Mouse (Mus musculus) embryo, embryonic 11 days (tissue): ENCODE measurements around the gene Arhgap11a.
A peak's percentile ranks its signal among the peaks of the same experiment; 100 is the strongest.

ENCODE experiments used
- DNase-seq: peaks from one replicate; pipeline ENCODE4 v3.0.0-alpha.2; 2015

Arhgap11a gene

GRCm38 (mm10) chr2:113848245-113849121 lies at the start of gene Arhgap11a:
Arhgap11a (minus strand) TSS chr2:113848661.
- DNase-seq: peak; percentile 96

- DNase-seq: no peak
These were observed 45.1 kb upstream of the Arhgap11a start for GRCm38 (mm10) chr2:113893385-113894122.

DNA sequence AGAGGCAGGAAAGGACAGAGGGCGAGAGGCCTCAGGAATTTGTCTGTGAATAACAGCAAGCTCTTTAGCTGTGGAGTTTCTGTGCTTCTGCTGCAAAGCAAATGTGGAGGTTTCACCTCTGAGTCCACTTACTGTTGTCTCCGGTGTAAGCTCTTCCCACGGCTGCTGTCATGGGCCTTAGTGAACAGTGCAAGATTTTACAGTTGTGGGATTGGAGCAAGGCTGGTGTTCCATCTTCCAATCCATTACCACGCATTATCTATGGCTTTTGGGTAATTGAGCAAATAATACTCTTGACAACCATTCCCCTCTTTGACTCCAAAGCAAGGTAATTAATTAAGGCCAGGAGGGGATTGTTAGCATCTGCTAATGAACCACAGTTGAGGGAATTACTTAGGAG lies 38.7 kb upstream of the Arhgap11a start:
- DNase-seq: no peak

GRCm38 (mm10) chr2:113886061-113886460 lies 37.6 kb upstream of the Arhgap11a start:
- no peak for DNase-seq

DNA sequence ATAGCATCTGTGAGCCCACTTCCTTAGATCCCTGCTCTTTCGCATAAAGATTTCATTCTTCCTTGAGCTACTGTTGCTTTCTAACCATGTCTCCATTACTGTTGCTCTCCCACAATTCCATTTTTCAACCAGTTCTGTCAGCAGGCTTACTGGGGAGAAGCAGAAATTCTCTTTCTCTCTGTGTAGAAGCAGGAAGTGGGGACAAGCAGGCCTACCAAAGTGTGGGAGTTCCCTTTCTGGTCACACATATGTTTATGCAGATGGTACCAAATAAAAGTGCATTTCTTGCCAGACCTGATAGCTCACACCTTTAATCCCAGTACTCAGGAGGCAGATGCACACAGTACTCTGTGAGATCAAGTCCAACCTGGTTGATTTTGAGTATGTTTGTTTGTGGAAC lies 21.7 kb upstream of the Arhgap11a start:
- no peak for DNase-seq

DNA sequence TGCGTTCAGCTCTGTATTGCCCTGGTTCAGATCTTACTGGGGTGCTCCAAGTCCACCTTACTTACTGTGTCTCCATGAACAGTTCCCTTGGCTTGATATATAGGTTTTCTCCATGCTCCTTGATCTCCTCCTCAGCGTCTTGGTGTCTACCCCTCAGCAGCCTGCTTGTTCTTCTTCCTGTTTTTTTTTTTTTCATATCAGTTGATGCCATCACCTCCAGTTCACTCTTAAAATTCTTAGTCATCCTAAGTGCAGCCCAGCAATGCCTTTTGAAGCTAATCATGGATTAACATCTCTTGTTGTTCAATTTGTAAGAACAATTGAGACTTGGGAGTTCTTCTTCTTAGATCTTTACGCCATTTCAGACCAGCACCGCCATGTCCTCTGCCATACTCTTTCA lies 19.9 kb upstream of the Arhgap11a start:
- no peak for DNase-seq

GRCm38 (mm10) chr2:113866155-113866554 lies 17.7 kb upstream of the Arhgap11a start:
- peak; percentile 20 for DNase-seq

DNA sequence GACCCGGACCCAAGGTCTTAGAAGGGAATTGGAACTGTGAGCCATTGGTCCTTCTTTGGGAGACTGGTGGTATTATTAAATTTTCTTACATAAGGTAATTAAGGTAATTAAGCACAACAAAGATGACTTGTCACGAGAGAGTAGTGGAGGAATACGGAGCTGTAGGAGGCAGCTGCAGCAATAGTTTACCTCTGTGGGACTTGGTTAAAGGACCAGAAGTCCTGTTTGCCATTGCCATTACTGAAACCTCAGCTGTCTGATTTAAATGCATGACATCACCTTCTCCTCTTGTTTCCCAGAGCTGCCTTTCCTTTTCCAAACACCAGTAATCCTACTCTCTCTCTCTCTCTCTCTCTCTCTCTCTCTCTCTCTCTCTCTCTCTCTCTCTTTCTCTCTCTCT lies 680 bp upstream of the Arhgap11a start:
- DNase-seq: peak; percentile 37

GRCm38 (mm10) chr2:113847678-113848244 lies 700 bp downstream of the Arhgap11a start:
- no peak for DNase-seq

- DNase-seq: no peak
These were observed 3.4 kb downstream of the Arhgap11a start for GRCm38 (mm10) chr2:113845081-113845480.

DNA sequence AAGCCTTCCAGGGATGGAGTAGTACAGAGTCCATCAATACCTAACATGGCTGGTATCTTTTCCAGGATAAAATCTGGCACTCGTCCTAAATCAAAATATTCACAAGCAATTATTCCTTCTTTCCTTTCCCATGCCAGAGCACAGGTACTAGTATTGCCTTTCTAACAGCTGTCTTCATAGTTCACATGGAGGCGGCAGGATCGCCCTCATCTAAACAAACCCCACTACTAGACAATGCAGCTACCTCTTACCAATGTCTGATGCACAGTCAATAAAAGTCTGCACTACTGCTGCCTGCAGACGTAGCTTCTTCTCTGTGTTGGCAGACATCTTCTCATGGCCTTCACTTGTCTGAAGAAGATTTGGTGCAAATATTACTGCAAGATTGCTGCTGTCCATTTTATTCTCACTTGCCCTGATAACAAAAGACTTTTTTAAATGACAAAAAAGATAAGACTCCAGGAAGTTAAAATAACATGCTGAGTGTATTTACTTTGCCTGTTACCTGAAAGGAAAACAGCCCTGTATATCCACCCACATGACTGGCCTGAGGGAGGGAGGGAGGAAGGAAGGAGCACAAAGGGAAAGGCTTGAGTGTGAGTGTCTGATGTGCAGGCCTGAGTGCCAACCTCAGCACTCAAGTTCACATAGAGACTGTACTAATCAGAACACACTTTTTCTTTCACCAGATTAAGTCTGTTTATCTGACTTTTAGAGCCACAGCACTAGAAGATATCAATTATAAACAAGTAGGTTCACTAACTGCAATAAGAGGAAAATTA lies 6.6 kb downstream of the Arhgap11a start:
- no peak for DNase-seq

- DNase-seq: no peak
These were observed 9.0 kb downstream of the Arhgap11a start for GRCm38 (mm10) chr2:113839488-113839887.

- no peak for DNase-seq
These were observed 13.2 kb downstream of the Arhgap11a start for GRCm38 (mm10) chr2:113835219-113835618.

DNA sequence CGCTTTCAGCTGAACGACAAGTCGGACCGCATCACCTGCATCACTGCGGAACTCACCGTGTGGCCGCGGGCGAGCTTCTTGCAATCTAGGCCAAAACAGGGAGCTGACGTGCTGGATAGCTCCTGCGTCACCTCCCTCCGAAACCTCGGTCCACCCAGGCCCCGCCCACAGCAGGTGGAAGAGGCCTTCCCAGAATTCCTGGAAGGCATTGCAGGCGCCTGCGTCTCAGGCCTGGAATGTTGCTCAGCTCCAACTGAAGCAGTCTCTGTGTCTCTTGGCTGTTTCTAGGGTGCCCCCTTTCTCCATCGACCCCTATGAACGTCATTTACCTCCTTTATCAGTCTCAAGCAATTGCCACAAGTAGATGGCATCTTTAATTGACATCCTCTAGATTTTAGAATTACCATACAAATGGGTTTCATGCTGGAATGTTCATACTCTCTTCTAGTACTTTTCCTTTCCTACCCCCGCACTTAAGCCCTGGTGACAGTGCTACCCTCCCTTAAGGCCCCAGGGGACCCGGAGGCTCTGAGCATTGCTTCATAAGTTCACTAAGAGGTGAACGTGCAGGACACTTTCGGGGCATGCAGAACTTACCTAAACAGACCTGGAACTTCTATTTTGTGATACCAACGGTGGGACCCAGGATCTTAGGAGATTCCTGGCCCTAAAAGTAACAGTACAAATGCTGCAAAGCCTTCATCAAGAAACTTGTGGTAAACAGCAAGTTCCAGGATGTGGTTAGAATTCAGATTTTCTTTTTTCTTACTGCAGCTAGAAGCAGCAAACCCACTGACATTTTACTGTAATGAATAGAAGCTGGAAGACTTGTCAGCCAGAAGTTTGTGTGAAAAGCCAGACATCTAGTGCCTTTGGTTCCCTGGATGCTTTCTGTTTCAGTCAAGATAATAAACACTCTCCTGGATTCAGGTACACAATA lies 19.2 kb downstream of the Arhgap11a start, which contains the start of gene Scg5:
Gene Scg5, minus strand, starts transcription at position 179 of the 940 bp plus-strand sequence.
- DNase-seq: peak; percentile 93

- DNase-seq: peak; percentile 17
These were observed 20.1 kb downstream of the Arhgap11a start for GRCm38 (mm10) chr2:113828086-113828942.

- DNase-seq: peak; percentile 74
These were observed 24.6 kb downstream of the Arhgap11a start for GRCm38 (mm10) chr2:113823909-113824308.

DNA sequence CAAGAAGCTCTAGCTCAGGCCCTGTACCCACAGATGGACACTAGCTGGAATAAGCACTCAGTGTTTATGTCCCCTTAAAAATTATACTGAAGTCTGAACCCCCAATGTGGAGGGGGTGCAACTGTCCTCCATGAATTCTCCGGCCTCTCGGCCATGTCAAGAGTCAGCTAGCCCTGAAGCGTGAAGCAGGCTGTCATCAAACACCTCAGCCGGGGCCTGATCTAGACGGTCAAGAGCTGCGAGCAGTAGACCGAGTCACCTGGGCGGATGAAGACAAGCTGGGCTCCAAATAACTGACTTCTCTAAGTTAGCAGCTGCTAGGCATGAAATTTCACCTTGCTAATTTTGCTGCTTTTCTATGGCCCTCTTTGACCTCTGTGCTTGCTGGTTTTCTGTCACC lies 26.1 kb downstream of the Arhgap11a start:
- no peak for DNase-seq

GRCm38 (mm10) chr2:113821176-113821734 lies 27.2 kb downstream of the Arhgap11a start:
- no peak for DNase-seq

- no peak for DNase-seq
These were observed 28.3 kb downstream of the Arhgap11a start for GRCm38 (mm10) chr2:113820117-113820516.
